Mouse (Mus musculus) kidney, postnatal 36 days (tissue): ENCODE data around the gene Vps26b.

Source experiments
- DNase-seq, 2 experiments: peaks; one replicate each; pipeline ENCODE4 v3.0.0; 2021 to 2022; ENCODE audit warnings: mixed read lengths in 2 of 2

Gene Vps26b

DNA sequence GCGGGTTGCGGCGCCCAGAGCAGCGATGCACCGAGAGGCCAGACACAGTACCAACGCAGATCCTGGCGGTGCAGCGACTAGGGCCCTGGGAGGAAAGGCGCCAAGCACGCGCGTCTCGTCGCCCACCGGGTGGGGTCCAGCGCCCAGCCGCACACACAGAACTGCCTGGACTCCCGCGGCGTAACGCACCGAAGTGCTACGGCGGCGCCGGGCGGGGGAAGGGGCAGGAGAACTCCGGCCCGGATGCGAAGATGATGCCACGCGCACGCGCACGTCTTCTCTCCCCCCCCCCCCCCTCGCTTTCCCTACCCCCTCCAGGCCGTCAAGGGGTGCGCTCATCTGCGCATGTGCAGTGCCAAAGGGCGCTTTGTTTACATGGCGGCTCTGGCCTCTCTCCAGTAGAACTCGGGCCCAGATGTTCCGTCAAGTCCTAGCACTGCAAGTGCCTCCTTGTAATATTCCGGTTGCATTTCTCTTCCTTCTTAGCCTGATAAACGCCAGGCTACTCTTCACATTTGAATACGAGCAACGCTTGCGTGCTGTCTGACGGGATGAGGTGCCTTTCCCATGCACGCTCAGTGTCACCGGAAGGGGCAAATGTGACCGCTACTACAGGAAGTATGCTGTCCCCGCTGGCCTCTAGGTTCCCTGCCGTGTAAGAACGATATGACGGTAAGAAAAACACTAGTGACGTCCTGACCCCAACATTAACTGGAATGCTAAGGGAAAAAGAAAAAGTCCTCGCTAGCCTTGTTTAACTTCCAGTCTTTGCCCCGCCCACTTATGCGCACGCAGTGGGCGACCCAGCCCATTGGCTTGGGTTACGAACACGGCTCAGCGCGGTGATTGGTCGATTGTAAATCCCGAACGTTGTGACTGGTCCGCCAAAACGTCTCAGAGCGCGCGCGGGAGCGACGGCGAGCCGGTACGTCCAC, at the start of gene Vps26b, which contains the start of gene Ncapd3:
TSS of gene Vps26b (minus strand) at position 238 of the 935 bp plus-strand sequence.
TSS of gene Ncapd3 (plus strand) at position 348 of the 935 bp plus-strand sequence.
- DNase-seq = peak; percentile 98

DNA sequence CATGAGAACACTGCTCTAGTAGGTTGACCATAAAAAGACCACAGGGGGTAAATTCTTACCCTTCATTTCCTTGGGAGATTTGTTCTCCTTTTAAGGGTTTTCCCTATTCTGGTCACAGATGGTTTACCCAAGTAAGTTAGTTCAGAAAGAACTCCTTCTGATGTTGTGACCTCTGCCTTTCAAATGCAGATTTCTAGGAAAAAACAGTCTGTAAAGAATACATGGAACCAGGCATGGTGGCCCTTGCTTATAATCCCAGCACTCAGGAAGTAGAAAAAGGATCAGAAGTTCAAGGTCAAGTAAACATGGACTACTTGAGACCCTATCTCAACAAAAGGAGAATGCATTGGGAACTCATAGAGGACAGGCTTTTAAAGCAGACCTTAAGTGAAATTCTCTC, 45.9 kb upstream of the Vps26b start:
- no peak for DNase-seq

DNA sequence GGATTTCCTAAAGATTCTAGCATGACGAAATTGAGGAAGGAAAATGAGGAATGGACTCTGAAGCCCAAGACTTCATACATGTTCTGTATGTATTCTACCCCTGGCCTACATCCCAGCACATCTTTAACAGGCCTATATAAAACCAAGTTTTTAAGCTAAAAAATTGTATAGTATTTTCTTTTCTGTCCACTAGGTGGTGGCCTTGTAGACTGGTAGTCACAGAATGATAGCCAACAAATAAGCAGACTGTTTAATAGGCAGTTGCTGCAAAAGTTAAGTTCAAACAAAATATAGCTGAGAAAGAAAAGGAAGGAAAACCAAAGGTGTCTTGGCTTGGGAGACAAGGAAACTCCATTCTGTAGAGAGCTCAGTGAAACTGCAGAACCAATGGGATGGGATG, 44.8 kb upstream of the Vps26b start:
- no peak for DNase-seq

DNA sequence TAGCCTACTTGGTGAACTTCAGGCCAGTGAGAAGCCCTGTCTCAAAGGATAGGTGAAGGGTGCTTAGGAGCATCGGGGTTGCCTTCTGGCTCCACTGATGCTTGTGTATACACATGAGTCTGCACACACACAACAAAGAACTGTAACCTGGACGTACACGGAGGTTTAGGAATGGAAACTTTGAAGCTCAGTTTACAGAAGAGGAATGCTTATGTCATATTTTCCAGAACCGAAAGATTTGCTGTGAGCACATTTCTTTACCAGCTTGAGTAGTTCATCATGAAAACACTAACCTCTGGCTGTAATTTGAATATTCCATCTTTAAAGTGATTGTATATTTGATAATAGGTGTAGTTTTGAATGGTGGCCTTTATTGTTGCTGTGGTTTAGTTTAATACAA, 41.0 kb upstream of the Vps26b start:
- DNase-seq = no peak

DNA sequence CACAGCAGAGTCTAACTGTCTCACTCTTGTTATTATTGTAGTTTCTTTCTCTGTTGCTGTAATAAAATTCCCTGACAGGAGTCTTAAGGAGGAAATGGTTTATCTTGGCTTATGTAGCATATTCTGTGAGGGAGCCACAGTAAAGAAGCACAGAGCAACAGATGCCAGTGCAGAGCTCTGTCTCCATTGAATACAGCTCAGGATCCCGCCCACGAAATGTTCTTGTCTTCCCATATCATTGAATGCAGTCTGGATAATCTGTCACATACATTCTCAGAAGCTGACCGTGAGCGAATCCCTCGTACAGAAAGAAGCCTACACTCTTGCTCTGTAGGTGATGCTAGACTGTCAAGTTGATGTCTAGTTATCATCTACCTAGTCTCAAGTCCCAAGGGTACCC, 28.5 kb upstream of the Vps26b start:
- DNase-seq = no peak

DNA sequence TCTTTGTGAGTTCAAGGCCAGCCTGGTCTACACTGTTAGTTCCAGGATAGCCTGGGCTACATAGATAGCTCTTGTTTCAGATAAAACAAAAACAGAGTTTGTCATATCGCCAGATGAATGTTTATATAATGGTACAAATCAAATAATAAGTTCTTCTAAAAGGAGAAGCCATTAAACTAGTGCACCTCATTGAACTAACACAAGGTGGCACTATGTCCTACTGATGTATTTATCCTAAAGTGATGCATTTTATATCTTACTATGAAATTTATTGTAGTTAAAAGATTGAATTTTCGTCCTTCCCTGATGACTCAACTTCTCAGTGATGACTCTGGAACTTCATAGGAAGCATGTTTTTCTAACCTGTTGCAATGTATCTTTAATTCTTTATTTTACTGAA, 19.6 kb upstream of the Vps26b start:
- DNase-seq = no peak

DNA sequence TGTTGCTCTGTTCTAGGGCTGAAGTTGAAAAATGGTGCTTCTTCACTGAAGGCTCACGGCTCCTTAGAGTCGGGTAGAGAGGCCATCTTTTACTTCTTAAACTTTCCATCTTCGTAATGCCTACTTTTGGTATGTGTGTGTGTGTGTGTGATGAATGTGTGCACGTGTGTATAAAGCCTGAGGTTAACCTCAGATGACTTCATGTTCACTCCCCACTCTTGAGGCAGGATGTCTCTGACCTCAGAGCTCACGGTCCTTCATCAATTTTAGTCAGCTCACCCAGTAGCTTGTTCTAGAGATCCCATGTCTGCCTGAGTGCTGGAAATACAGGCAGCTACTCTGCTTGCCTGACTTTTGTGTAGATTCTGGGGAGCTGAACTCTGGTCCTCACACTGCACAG, 14.0 kb upstream of the Vps26b start:
- no peak for DNase-seq

DNA sequence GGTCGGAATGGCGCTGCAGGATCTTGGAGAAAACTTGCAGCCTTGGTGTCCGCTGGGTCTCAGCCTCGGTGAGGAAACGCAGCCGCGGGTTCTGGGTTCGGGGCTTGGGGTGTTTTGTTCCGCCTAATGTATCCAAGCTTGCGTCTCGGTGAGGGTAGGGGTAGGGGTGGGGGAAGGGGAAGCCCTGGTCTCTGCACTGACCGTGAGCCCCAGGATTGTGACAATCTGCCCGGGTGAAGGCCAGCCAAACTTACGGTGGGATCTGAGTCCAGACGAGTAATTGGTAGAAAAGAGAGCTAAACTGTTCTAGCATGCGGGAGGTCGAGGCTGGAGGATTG, 867 bp upstream of the Vps26b start:
- no peak for DNase-seq

DNA sequence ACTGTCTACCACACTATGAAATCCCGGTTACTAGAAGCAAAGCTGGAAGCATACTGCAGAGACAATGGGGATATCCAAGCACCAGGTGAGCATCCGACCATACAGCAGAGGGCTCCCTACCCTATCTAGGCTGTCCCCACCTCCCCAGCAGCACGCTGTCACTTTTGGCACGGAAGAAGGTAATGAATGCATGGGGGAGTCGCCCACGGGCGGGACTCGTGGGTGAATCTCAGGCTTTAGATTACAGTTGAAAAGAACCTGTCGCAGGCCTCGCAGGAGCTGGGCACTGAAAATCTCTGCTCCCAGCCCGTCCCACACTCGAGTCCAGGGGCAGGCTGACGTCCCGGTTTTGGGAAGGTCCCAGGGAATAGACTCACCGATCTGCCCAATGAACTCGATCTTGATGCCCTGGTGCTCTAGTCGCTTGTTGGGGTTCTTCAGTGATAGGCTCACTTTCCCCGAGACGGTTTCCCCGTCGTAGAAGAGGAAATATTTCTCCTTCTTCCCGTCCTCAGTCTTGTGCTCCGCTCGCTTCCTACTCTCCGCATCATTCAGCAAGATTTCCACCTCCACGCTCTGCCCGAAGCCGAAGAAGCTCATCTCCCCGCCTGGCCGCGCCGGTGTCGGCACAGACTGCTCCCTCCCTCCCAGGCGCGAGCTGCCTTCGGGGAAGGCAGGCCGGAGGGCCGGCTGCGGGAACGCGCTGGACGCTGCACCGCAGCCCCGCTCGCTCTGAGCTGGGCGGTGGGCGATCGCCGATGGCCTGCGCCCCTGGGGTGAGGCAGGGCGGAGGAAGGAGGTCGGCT, 640 bp downstream of the Vps26b start:
- DNase-seq = peak; percentile 38 to 56

DNA sequence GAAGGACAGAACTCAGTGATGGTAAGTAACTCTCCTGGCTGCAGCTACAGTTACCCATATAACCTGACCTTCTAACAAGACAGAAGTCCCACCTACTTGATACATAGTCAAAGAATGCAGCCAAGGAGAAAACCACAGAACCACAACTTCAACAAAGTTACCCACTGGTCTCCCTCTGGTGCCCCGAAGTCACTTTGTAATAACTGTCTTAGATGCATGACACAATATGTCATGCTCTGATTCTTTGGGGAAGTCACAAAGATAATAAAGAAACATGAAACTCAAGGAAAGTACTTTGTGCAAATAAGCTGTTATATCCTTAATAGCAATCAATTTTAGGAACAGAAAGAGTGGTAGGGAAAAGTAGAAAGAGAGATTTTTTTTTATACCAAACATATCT, 3.2 kb downstream of the Vps26b start:
- no peak for DNase-seq

DNA sequence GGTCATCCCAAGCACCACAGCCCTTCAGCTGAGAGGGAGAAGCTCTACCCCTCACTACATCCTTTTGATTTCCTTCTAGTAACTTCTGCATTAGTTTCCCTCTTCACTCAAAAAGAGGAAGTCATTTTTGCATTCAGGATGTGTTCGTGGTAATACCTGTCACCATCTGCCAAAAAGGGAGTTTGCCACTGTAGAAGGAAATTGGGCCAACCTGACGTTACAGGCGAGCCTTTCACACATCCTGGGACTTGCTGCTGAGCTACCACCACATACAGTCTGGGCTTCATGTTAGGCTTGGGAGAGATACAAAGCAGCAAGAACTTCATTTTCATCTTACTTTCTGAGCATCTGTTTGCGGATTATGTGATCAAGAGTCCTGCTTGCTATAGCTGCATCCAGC, 6.2 kb downstream of the Vps26b start:
- no peak for DNase-seq

DNA sequence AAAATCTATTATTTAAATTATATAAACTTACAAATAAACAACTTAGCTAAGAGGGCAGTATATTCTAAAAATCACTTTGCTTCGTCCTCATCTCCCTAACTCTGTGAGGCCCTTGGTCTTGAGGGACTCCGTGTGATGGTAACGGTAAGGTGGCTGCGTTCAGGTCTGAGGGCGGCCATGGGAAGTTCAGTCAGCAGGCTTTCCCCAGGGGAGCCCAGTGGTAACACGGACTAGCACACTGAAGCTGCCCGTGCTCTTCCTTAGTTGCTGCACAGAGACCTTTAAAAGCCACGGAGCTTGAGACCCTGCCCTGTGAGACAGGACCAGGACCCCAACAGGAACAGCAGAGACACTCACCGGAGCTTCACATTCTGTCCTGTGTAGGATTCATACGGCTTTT, 10.9 kb downstream of the Vps26b start:
- DNase-seq = no peak

DNA sequence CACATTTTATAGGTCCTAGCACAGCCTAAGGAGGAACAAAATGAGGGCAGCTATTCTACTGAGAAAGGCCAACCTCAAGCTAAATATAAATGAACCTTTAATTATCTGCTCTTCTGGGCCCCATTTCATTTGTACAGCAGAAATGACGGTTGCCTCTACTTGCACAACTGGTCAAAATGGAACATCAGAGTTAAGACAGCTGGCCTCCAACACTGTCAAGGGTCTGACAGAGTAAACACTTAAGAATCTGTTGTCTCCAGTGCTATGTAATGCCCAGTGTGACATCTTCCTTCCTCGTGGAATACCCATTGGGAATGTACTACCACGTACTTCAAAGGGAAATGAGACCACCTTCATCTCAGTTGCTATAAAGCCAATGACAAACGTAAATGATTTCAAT, 18.3 kb downstream of the Vps26b start:
- no peak for DNase-seq

DNA sequence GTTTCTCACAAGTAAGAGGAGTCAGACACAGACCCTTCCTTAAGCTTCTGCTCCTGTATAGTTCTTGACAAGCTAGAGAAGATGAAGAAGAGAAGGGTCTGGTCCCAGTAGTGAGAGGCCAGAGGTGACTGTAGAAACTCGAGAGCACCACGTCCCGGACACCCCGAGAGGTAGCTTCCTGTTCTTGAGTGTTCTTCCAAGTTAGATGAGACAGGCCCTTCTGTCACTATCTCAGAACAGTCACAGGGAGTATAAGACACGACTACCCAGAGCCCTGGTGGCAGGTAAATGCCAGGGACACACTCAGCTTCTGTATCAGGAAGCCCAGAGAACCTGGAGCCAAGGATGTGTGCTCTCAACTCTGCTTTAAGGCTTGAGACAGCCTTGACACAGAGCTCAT, 20.6 kb downstream of the Vps26b start:
- DNase-seq = no peak

DNA sequence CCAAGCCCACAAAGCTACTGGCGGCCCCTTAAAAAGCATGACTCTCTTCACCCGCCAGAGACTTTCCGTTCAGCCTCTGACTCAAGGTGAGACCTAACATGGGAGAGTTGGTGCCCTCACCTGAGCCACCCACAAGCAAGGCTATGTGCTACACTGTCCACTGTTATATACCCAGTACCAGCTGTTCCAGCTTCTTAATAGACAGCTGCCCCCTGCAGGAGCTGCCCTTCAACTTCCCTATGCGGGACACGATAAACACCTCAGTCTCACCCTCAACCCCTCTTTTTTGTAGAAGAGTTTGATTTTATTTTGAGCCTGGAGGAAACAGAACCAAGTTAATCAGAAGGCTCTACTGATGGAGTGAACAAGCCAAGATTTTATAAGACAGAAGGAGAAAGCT, 23.0 kb downstream of the Vps26b start:
- DNase-seq = peak in 1 of 2 experiments; percentile 13

DNA sequence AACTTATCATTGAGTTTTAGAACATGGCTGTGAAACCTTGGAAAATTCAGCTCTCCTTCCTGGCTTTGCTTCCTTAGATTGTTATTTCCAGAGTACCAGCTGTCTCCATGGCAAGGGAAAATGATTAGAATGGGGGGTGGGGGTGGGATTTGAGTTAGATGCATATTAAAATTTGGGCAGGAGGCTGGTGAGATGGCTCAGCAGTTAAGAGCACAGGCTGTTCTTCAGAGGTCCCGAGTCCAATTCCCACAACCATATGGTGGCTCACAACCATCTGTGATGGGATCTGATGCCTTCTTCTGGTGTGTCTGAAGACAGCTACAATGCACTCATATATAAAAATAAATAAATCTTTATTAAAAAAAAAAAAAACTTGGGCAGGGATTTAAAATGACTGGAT, 23.9 kb downstream of the Vps26b start:
- DNase-seq = no peak

DNA sequence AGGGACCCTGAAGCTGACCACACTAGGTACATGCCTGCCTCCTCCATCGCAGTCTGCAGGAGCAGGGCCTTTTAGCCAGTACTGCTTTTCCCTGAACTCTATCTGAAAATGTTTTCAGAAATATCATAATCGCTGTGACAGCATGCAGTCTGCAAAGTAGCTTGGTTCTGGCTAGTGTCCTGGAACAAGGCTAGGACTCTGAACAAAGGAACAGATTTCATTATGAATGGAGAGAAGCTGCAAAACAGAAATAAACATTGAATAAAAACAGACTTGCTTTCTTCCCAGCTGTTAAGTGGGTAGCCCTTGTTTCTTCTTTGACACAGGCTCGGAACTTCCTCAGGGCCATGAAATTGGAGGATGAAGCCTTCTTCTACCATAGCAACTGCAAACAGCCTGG, 24.6 kb downstream of the Vps26b start:
- no peak for DNase-seq

DNA sequence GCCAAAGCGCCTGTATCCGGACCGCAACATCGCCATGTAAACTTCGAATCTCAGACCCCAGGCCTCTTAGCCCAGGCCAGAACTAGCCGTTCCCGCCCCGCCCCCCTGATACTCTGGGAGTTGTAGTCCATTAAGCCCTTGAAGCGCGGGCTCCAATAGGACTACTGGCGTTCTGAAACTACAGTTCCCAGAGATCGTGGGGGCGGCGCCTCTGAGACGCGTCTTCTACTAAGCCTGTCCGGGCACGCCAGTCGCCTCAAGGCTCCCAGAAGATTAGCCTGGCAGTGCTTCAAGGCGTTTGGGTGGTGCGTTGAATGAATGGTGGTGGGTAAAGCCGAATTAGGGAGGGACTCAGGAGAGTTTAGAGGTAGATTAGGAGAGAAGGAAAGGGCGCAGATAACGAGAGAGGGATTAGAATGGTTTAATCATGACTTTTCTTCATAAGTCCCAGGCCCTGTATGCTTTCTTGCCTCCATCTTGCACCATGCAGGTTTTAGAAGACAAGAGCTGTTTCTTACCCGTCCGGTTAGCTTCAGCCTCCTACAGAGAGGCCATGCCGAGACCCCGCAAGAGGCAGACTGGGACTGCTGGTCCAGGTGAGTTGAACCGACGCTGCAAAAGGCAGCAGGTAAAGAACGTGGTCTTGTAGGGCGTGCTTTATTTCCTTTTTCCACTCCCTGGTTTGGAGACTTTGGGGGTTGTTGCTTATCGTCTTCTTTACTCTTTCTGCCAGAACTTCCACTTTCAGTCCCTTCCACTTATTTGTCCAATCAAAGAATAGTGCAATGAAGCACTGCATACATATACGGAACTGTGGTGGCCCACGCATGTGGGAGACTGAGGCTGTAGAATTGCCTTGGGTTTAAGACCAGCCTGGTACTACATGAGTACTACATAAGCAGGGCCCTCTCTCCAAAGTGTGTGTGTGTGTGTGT, 30.1 kb downstream of the Vps26b start, which contains the start of the genes Acad8 and Thyn1:
TSS of gene Acad8 (minus strand) at position 106 of the 935 bp plus-strand sequence.
TSS of gene Thyn1 (plus strand) at position 250 of the 935 bp plus-strand sequence.
- peak; percentile 98 to 99 for DNase-seq

DNA sequence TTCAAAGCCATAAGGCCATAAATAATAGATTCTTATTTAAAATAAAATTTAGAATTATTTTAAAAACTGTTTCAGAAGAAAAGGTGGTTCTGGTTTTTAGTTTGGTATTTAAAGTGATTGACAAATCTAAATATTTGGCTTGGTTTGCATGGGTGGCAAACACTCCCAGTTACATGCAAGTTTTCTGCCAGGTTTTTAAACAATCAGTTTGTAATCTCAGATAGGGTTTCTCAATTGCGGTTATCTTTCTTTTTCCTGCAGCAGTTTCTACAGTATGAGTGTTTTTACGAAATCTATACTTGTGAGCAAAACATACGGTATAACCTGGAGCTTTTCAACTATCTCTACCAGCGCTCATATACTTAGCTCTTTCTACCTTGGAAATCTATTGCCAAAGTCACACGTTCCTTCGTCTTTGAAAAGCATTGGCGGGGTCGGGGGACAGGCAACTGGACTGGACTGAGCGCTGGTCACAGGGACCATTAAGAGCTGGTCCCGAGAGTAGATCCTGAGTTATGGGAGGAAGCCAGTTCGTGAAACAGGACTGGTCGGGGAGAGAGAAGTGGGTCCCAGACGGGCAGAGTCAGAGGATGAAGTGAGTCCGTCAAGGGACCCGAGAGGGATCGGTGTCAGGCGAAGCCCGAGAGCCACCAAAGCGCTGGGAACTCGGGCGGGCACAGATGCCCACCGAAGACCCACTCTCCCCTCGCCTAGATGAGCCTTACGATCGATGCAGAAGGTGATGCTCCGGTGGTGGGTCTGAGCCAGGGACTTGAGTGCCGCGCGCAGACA, 31.0 kb downstream of the Vps26b start:
- DNase-seq = peak in 1 of 2 experiments; percentile 21

DNA sequence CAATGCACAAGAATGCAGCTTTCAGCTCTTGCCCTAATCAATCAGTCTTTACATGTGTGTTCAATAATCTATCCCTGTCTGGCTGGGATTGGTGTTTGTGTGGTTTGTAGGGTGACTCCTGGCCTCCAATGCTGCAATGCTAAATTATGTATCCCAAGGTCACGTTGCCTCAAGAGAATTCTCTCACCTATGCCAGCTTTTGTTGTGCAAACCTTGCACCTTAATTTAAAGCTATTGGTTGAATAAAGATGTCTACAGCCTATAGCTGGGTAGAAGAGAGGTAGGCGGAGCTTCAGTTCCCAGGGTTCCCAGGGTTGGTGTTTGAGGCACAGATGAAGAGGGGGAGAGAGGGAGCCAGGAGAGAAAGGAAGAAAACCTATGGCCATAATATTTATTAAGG, 32.4 kb downstream of the Vps26b start:
- no peak for DNase-seq

DNA sequence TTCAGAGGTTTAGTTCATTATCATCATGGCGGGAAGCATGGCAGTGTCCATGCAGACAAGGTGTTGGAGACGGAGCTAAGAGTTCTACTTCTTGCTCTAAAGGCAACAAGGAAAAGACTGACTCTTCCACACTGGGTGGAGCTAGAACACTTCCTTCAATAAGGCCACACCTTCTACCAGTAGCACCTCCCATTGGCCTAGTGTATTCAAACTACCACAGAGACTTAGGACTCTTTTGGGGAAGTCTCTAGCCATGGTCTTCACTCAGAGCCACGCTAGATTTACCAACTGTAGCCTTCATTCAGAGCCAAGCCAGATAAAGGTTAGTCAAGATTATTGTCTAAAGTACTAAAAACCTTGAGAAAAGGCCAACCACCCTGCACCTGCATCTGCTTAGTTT, 32.8 kb downstream of the Vps26b start:
- DNase-seq = no peak

DNA sequence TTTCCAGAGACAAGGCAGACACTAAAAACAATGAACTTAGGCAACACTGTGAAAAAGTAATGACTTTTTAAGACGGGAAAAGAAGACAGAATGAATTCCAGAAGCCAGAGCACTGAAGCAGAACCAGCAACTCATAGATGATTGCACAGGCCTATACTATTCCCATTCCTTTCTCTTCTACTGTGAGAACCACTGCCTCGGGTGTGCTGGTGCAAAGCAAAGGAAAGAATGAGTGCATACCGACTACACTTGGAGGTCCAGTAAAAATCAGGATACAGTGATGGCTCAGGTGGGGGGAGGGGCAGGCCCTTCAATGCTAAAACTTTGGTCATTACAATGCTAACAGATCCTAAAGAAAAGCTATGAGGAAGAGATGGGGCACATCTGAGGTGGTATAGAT, 36.0 kb downstream of the Vps26b start:
- DNase-seq = no peak
